Mouse (Mus musculus): ENCODE results near the gene Timp2.

The Timp2 gene

DNA sequence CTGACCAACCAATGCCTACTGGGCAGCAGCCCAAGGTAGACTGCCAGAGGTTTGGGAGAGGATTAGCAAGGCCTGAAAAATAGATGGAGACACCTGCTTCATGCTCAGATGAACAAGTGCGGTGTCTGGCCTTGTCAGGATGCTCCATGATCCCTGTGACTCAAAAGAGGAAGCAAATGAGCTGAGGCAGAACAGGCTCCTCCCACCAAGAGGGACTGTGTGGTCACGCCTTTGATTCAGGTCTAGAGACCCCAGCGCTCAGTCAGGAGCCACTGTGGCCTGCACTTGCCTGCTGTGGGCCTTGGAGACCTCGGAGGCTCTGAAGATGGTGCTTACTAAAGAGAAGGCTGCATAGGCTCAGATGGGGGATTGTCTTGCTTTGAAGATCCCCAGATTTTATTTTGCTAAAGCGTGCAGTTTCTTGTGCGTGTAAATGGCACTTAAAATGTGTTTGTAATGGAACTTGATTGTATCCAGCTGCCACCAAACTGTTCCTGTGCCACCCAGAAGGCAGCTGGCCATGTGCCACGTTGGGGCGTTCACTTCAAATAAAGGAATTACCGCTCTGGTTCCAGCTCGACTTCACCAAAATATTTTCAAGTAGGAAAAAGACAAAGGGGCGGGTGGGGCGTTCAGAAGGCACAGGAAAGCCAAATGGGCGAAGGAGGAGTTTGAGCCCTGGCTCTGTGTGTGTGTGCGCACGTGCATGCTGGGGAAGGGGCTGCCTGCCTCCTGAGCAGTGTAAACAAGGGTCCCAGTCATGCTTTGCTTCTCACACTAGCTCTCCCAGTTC lies 101.2 kb downstream of the Timp2 start:
- DNase-seq (ENCODE audit: low read depth in 1 of 2, low spot score in 2 of 2): no peak

- no peak for DNase-seq (ENCODE audit: low read depth in 1 of 2, low spot score in 2 of 2)
These were observed 101.9 kb downstream of the Timp2 start for GRCm38 (mm10) chr11:118253447-118254158.

Measured in monocyte, adult 2 months (primary cell).